Mouse (Mus musculus): ENCODE measurements around the gene Tmem212. TPM values are rescaled to one million over a fixed set of nuclear protein-coding genes. Genes with fewer than 3 reads are reported as not detected.

The Tmem212 gene
- total RNA-seq, 2 experiments from 2014 or later: not detected

- DNase-seq: no peak
These were observed 52.9 kb downstream of the Tmem212 start for GRCm38 (mm10) chr3:27843266-27843665.

DNA sequence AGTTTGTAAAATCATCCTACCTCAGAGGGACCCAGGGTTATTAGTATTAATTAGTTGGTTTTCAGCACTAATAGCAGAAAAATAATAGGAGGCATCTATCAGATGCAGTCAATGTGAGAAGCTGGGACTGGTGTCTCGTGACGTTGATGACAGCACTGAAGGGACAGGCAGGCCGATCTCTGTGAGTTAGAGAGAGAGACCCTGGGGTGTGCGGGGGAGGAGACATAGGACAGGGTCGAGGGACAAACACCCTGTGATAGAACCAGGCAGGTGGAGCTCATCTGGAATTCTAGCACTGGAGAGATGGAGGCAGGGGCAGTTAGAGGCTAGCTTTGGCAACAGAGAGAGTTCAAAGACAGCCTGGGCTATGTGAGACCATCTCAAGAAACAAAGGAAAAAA is 53.3 kb downstream of the Tmem212 start:
- DNase-seq: no peak

DNA sequence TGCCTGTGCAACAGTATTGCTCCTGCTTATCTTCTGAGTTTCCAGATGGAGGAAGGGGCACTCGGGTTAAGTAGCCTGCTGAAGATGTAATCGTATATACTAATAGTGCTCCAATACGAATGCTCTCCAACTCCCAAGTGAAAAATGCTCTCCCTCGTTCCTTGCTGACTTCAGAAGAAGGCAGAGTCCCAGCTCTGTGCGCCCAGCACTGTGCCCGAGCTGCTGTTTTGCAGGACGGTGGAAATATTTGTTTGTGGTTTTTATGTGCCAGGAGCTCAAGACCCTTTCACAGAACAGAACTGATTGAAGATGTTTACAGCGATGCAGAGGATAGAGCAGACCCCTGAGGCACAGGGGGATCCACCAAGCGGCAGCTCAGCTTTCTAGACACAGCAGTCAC is 55.9 kb downstream of the Tmem212 start:
- DNase-seq: no peak

DNA sequence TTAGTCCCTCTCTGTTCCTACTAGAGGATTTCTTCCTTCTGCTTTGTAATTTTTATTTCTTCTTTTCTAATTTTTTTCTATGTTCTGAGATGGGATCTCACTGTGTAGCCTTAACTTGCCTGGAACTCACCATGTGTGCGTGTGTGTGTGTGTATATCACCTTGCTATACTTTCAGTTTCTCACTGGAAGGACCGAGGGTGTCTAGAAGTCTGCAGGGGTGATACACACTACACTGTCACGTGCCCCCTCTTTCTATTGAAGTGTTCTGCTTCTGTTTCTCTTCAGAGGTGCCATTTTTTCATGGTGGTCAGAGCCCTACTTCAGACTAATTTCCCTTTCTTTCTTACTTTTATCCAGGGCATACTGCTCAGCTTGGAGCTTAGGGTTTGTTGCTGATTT is 56.4 kb downstream of the Tmem212 start:
- DNase-seq: no peak

- no peak for DNase-seq
These were observed 56.9 kb downstream of the Tmem212 start for GRCm38 (mm10) chr3:27839231-27839630.

DNA sequence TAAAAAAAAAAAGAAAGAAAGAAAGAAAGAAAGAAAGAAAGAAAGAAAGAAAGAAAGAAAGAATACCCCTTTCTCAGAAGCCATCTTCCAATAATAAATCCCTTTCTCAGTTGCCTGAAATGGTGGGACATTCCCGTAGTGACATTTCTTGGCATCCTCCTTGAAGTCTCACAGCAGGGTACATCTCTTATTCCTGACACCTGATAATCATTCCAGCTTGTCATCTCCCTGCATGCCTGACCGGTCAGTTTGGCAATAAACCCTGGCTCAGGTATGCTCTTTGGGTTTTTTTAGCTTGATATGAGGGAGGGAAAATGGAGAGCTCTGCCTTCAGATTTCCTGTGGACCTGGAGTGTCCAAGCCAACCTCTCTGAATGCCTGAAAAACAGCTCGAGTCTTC is 59.9 kb downstream of the Tmem212 start:
- DNase-seq: no peak

DNA sequence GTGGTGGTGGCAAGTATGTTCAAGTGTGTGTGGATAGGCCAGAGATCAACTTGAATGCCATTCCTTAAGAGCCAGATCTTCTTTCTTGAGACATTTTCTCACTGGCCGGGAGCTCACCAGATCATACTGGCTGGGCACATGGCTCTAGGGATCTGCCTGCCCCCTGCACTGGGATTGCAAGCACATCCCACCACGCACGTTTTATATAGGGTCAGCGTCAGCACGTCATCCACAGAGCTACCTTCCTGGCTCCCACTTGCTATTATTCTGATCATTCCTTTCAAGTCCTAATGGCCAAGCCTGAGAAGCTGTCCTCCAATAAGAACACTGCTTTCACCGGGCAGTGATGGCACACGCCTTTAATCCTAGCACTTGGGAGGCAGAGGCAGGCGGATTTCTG is 60.4 kb downstream of the Tmem212 start:
- DNase-seq: no peak

DNA sequence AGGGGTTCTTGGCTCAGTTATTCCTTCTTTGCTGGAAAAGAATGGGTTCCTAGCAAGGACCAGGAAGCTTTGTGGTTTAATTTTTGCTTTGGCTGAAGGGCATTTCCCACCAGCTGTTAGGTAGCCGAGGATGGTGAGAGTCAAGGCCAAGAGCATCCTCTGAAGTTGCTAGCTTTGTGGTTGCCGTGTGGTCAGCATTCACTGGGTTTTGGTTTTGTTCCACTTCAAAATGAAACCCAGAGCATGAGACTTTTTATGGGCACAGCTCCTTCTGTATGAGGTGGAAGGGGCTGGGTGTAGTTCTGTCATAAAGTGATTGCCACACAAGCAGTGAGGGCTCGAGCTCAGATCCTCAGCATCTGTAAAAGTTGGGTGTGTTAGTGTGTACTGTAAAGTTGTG is 67.4 kb downstream of the Tmem212 start:
- DNase-seq: no peak

DNA sequence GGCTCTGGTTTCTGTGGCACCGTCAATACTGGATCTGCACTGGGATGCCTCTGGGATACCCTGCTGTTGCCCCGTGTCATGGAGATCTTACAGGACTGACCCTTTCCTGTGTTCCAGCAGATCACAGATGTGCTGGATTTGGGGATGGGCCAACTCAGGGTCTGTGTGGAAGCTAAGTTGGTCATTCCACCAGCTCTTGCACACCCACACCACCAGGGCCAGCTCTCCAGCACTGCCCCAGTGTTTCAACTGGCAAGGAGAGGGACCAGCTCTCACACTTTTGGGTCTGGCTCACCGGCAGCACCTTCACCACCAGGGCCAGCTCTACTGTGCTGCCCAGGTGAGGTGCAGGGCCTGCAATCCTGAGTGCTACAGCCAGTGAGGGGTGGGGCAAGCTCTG is 68.9 kb downstream of the Tmem212 start:
- DNase-seq: no peak

DNA sequence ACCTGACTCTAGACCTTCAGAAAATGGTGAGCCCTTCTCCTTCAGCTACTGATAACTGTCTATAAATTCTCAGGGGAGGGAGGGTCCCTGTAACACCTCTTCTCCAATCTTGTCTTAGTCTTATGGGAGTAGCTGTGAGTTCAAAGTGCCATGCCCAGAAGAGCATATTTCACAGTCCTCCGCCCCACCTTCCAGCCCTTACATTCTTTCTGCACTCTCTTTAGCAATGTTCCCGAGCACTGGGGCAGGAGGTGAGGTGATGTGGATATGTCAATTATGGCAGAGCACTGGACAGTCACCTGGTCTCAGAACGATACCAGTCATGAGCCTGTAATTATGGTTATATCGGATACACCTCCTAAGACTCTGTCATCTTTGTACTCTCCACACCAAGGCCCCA is 70.2 kb downstream of the Tmem212 start:
- no peak for DNase-seq

Other genes starting within 250 kb of the Tmem212 start
- 100 to 1,000 TPM; 127 to 174 TPM for gene Fndc3b, start 185.1 kb downstream of the Tmem212 start, total RNA-seq (2021)
- gene Pld1, start 42.3 kb upstream of the Tmem212 start, total RNA-seq (2021): 1 to 10 TPM; 6.5 to 6.8 TPM

Data from adrenal gland, postnatal 36 days (tissue).